Mouse (Mus musculus) cortical plate, adult 2 months (tissue): ENCODE data around the gene Tm4sf4.
A peak's percentile ranks its signal among the peaks of the same experiment; 100 is the strongest.

ENCODE experiments used
- CTCF ChIP-seq: fragments of 200-500 bp; IDR thresholded peaks from 2 replicates; pipeline ENCODE4 v1.5.1; 2011; ENCODE audit warnings: mild to moderate bottlenecking, control low read depth, low read length; ENCODE audit not compliant: insufficient read depth; ENCODE audit errors: extremely low read depth
- POLR2A ChIP-seq: fragments of 200-500 bp; IDR thresholded peaks from 2 replicates; pipeline ENCODE4 v1.6.1; 2011; ENCODE audit warnings: mild to moderate bottlenecking, low read length, control low read depth; ENCODE audit not compliant: insufficient read depth; ENCODE audit errors: extremely low read depth

DNA sequence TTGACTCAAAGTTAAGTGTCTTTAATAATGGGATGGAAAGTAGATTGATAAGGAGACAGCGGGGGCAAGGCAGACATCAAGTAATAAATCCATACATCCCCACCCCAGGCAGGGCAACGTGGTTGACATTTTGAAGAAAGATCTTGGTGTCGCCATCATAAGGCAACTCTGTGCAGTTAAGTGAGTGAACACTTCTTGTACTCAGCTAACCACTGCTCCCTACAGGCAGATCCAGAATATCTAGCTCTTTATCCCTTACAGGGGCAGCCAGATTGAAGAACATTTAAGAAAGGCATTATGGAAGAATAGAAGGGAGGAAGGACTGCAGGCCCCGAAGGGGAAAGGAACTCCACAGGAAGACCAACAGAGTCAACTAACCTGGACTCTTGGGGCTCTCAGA lies 4.4 kb downstream of the Tm4sf4 start:
- TF ChIP-seq CTCF (peak; percentile 28; the same call in 1 of the 2 replicates), POLR2A (no peak)
